Mouse (Mus musculus) thymus, postnatal 14 days (tissue): ENCODE data around the gene Preb.
A peak's percentile ranks its signal among the peaks of the same experiment; 100 is the strongest.

ENCODE experiments used
- DNase-seq: peaks from one replicate; pipeline ENCODE4 v3.0.0; 2021

Preb gene

DNA sequence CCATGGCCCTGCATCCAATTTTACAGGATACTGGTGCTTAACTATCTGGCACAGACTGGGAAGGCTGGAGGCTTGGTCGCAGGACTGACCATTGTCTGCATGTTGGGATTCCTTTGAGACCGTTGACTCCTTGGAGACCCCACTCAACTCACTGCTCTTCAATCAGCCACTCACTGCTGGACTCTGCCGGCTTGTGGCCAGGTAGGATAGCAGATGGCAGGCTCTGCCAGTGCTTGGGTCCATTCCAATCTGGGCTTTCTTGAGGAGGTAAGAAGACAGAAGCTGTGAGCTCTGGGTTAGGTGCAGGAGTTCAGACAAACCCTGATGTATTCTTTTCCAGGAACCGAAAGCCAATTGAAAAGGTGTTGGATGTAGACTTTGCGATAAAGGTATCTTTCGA lies 6.1 kb downstream of the Preb start:
- no peak for DNase-seq

DNA sequence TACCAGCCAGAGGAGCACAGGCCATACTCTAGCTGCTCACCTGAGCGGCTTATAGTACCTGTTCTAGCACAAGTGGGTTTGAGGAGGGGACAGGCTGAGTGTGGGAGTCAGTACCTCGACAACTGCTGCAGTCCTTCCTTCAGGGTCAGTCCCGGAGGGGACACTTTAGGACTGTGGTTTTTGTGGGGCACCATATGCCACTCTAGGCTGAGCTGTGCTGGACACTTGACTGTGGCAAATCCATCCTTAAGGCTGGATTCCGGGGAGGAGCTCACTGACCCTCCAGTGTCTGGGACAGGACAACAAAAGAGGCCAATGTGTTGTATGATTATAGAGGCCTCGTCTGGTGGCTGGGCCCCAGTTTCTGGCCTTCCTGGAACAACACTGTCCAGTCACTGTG lies 7.6 kb downstream of the Preb start:
- DNase-seq: no peak

- DNase-seq: no peak
These were observed 8.5 kb downstream of the Preb start for GRCm38 (mm10) chr5:30951706-30952105.

- no peak for DNase-seq
These were observed 9.2 kb downstream of the Preb start for GRCm38 (mm10) chr5:30950922-30951321.

- DNase-seq: no peak
These were observed 9.7 kb downstream of the Preb start for GRCm38 (mm10) chr5:30950451-30950850.

DNA sequence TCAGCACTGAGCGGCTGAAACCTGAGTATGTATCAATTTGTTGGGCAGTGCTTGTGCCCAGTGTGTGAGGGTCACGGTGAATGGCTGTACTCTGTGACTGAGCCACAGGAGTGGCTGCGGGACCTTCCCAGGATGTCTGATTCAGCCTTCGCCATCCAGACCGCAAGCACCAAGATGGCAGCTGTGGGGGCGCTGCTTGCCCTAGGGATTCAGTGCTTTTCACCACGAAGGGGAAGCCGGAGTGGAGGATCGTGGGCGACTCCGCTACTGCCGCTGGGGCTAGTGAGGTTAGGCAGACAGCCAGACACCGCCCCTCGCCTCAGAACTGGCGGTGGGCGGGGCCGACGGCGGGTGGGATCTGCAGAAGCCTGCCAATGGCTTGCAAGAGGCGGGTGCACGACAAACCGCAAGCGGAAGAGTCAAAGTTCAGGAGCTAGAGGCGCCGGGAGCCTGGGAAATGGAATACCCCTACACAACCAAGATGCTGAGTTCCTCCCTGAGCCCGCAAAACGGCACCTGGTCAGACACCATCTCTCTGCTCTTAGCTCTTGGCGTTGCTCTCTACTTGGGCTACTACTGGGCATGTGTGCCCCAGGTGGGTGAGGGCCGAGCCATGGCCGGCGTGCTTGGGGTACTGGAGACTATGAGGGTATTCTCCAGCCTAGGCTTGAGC lies 10.4 kb downstream of the Preb start:
- DNase-seq: peak; percentile 97

DNA sequence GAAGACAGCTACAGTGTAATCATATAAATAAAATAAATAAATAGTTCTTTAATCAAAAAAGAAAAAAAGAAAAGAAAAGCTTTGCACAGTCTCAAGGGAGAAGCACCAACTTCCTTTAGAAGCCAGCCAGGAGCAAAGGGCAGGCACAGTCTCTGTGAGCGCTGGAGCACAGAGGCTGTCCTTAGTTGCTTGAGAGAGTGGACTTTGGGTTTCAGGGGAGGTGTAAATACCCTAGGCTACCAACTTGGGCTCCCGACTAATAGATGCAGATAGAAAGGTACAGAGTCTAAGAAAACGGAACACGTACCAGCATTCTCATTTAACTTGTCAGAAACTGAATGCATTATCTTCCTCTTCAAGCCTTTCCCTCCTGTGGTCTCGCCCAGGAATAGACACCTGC lies 11.5 kb downstream of the Preb start:
- no peak for DNase-seq

GRCm38 (mm10) chr5:30944956-30945781 lies 15.0 kb downstream of the Preb start, which contains the start of gene Cgref1:
Gene Cgref1, minus strand, starts transcription at chr5:30945591.
- peak; percentile 46 for DNase-seq

DNA sequence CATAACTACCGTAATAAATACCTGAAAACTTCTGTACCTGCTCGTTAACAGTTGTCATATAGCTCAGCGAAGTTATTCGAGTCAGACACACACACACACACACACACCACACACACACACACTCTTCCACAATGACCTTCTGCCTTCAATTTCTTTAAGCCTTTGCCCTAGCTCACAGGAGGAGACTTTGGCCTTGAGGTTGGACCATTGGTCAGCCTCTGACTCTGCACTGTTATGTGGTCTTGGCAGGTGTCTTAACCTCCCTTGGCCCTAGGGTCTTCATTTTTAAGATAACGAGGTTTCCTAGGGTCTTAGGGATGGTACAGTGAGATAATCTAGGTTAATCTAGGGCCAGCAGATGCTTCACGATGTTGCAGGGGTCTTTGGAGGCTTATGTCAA lies 15.8 kb downstream of the Preb start:
- no peak for DNase-seq

- DNase-seq: peak; percentile 65
These were observed 17.2 kb downstream of the Preb start for GRCm38 (mm10) chr5:30943004-30943403.

DNA sequence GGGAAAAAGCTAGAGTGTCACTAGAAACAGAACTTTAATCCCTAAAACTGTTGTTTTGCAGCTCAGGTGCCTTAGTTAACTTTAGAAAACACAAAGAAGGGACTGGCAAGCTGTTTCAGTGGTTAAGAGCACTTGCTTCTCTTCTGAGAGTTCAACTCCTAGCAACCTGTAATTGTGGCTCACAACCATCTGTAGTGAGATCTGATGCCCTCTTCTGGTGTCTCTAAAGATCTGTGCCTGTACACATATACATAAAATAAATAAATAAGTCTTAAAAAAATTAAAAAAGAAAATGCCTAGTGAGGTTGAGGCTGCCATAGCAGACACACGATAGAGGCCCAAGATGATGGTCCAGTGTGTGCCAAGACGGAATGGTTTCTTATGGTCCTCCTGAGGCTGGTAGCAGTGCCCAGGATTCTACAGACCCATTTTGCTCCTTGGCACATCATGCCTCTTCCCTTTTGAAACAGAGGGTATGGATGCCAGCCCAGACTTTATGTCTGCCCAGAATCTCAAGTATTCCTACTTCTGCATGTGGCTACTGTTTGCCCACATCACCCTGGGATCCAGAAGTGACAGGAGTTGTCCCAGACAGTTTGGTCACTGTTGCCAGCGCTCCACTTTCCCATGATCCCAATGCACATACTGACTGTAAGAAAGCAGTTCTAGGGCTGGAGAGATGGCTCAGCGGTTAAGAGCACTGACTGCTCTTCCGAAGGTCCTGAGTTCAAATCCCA lies 25.3 kb downstream of the Preb start:
- no peak for DNase-seq

GRCm38 (mm10) chr5:30933705-30934104 lies 26.5 kb downstream of the Preb start:
- DNase-seq: no peak

DNA sequence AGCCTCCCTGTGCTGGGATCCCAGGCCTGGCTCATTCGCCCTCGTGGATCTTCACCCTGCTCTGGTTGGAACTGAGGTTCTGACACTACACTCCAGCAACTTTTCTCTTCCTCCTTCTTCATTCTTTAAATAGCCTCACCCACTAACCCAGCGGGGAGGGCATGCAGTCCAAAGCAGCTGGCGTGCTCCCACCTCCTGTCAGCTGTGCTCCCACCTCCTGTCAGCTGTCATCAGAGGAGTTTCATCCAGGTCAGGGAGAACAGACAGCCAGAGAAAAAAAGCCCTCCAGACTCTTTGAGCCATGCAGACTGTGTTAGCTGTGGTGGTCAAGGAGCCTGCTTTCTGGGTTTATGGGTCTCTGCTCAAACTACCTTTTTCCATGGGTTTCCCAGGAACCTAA lies 28.8 kb downstream of the Preb start:
- DNase-seq: no peak

- DNase-seq: no peak
These were observed 29.3 kb downstream of the Preb start for GRCm38 (mm10) chr5:30930846-30931245.

DNA sequence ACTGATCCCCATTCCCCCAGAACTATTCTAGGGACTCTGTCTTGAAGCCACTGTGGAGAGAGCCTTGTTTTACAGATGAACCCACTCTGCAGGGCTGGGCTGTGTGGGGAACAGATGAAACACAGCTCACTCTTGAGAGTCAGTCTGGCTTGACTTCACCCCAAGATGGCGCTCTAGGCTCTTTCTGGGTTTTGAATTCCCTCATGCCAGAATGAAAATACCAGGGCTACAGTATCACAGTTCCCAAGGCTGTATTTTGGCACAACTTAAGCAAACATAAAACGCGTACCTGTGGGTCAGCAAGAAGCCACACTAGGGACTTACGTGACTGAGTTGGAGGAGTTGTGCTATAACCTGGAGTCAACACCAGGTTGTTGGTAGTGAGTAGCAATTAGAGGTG lies 30.0 kb downstream of the Preb start:
- DNase-seq: peak; percentile 60

DNA sequence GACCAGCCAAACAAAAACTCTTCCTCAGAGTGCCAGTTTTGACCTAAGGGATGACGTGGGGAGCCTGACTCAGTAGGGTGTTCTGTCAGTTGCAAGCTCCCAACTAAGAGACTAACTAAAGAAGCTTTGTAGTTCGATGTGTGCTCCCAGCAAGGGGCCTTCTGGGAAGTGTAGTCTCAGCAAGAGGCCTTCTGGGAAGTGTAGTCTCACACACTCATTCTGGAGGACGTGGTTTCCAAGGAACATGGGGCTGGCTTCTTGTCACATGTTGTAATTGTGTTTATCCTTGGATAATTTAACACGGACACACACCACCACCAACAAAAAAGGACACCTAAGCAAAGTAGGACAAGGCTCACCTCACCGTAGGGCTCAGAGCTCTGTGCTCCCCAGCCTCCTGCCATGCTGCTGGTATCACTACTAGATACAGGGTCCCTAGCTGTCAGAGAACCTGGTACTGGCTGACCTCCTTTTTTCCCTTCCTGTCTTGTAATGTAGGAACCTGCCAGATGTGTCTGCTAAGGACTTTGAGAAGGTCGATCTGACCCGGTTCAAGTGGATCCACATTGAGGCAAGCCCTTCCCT lies 32.1 kb downstream of the Preb start:
- DNase-seq: no peak

DNA sequence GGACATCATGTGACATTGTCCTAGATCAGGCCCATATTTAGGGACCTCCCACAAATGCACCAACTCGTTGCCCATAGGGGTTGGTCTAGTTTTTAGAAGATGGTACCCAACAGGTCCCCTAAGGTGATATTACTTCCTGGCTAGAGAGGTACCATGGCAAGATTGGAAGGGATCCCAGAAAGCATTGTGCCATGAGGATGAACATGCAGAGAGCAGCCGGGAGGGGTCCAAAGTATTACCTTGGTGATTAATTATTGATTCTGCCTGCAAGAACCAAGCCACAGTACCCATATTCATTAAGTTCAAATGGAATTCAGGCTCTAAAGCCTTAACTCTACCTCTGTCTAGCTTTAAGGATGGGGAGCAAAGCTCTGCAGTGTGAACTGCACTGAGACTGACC lies 34.1 kb downstream of the Preb start:
- no peak for DNase-seq

GRCm38 (mm10) chr5:30925217-30925616 lies 34.9 kb downstream of the Preb start:
- DNase-seq: no peak

GRCm38 (mm10) chr5:30924614-30925013 lies 35.5 kb downstream of the Preb start:
- no peak for DNase-seq

DNA sequence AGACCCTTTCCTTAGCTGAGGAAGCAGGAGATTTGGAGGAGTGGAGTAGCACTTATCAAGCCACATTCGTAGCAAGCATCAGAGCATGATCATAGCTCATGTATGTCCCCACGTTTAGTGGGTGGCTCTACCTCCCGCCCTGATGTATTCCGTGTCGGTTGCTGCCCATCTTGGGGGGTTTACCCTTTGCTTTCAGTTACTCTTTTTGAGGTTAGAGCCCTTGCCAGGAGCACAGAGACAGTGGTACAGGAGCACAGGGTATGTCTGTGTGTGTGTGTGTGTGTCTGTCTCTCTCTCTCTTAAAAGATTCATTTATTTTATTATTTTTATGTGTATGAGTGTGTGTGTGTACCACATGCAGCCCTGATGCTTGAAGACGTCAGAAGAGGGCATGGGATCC lies 37.0 kb downstream of the Preb start:
- DNase-seq: no peak

DNA sequence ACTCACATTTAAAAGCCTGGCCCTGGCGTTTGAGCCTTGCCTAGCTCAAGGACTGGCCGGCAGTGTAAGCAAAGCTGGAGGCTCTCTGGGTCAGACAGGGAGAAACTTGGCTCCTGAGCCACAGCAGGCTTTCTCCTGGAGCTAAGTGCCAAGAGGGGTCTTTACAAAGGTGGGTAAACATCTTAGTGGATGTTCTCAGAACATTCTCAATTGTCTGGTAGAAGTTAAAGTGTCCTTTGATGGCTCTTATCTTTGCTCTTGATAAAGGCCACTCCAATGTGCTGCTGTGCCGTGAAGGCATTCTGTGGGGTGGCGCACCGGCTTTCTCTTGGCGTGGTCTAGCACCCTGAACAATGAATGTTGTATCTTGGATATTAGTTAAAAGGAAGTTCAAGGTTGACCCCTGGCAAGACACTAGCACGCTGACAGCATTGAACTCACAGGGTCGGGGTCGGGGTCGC lies 37.5 kb downstream of the Preb start:
- DNase-seq: no peak

- peak; percentile 96 for DNase-seq
These were observed 38.7 kb downstream of the Preb start, which contains the start of gene Khk for GRCm38 (mm10) chr5:30921256-30922033. Gene Khk, plus strand, starts transcription at chr5:30921431.
